Mouse (Mus musculus) cerebellum, postnatal 25 days (tissue): ENCODE results near the gene Katna1.
A peak's percentile ranks its signal among the peaks of the same experiment; 100 is the strongest.

Source experiments
- DNase-seq, 2 experiments: peaks; one replicate each; pipeline ENCODE4 v3.0.0; 2021; ENCODE audit warnings: mixed read lengths in 2 of 2

The Katna1 gene

DNA sequence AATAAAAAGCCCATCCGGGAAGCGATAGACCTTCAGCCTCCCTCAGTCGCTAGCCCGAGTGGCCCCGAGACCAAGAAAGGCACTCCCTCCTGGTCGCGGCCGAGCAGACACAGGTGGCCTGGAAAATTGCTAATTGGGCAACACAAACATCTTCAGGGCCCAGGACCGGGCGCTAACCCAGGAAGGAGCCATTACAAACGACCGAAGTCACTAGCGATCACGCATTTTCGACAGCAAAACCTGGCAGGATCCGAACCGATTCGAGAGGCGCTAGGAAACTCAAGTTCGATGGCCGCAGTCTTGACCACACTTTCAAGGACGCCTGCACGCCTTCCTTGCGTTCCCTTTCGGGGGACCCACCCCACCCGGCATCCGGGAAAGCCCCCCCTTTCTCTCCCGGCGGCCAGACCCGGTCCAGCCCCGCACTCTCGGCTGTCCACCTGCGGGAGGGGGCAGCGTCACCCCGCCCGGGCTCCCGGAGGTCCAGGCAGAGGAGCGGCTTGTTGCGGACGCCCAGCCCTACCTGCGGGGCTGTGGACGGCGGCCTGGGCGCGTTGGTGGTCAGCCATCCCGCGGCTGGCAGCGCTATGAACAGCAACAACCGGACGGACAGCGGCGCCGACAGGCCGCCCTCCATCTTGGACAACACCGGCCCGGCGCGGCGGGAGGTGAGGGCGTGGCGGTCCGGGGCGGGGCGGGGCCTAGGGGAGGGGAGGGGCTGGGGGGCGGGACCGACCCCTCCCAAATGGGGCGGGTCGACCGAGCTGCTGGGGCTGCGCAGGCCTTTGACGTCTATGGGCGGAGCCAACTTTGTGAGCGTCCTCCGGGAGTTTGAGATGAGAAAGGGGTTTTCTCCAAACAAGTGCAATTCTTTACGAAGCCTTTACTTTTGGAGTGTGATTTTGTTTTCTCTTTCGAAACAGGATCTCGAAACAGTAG lies 54.7 kb downstream of the Katna1 start:
- peak; percentile 88 to 95 for DNase-seq

DNA sequence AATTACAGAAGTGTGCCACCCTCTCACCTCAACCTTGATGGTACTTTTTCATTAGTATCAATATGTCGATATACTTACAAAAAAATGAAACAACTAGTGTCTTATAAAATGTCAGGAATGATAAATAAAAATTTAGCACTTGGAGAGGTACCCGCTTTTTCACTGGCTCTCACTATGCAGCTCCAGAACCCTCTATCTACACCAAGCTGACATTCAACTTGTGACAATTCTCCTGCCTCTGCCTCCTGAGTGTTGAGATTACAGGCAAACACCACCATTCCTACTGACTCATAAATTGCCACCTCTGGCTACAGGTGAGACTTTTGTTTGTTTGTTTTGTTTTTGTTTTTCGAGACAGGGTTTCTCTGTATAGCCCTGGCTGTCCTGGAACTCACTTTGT lies 55.4 kb downstream of the Katna1 start:
- no peak for DNase-seq

DNA sequence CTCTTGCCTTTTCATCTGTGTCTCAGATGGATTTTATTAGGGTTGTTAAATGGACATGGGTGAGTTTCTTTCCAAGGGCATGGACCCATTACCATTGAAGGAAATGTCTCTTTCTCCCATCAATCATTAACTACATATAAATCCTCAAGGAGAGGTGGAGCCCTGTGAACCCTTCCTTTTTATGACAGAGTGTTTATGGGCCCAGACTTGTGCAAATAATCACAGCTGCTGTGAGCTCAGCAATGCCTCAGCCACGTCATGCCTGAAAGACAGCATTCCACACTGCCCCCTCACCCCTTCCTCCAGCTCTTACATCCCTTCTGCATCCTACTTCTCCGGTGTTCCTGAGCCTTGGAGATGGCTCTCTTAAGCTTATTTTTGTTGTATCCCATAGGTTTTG lies 61.5 kb downstream of the Katna1 start:
- DNase-seq: no peak

DNA sequence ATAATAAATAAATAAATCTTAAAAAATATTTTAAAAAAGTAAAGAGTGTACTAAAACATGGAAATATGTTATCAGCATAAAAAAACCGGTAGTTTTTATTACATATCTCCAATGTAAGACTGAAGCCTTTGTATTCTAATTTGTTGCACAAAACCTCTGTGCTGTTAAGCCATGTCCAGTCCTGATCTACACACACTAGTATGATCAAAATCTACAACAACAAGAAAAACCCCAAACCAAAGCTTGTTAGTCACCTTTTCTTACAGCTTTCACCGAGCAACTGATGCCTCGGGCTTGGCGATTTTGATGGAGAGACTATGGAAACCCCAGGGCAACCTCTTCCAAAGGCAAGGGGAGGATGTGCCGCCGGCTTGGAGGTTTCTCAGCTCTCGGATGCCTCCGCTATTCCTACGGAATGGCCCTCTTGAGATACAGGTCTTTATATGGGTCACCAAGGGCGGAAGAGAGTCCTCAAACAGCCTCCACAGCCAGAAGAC lies 66.5 kb downstream of the Katna1 start:
- no peak for DNase-seq

DNA sequence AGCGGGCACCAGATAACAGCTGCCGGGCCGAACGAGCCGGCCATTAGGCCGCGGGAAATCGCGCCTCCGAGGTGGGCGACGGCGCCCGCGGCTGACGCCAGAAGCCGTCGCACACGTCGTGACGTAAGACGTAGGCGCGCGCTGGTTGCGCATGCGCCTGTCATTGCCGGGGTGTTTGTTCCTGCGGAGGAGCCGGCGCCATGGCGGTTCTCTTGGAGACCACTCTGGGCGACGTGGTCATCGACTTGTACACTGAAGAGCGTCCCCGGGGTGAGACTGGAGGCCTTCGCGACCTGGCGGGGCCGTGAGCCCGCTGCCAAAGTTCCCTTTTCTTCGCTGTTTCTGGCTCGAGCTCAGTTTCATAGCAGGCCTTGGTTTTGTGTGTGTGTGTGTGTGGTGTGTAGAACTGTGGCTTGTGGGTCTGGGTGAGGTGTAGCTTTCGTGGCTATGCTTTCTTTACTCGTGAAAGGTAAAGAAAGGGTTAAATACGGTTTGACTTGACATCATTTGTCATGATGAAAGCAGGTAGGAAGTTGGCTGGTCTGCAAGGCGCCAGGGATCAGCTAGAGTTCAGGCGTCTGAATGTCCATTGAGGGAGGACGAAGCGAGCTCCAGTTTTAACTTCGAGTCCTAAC lies 67.1 kb downstream of the Katna1 start, which contains the start of the genes Ginm1 and Ppil4:
Ginm1 (minus strand) TSS at position 74 of the 635 bp plus-strand sequence.
Ppil4 (plus strand) TSS at position 141 of the 635 bp plus-strand sequence.
- peak; percentile 94 to 96 for DNase-seq

DNA sequence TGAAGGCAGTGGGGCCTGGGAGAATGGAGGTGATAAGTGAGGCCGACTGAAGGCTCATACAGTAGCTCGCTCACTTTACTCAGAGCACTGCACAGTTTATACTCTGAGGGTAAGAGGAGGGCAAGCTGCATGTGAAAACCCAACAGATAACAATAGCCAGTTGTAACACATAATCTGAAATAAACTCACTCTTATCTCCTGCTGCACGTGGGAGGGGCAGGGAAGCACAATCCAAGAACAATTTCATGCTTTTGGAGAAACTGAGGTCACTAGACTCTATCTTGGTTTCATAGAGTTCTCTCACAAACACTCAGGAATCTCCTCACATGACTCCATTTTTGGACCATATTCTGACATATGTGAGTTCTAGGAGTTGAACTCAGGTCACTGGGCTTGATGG lies 75.5 kb downstream of the Katna1 start:
- no peak for DNase-seq

DNA sequence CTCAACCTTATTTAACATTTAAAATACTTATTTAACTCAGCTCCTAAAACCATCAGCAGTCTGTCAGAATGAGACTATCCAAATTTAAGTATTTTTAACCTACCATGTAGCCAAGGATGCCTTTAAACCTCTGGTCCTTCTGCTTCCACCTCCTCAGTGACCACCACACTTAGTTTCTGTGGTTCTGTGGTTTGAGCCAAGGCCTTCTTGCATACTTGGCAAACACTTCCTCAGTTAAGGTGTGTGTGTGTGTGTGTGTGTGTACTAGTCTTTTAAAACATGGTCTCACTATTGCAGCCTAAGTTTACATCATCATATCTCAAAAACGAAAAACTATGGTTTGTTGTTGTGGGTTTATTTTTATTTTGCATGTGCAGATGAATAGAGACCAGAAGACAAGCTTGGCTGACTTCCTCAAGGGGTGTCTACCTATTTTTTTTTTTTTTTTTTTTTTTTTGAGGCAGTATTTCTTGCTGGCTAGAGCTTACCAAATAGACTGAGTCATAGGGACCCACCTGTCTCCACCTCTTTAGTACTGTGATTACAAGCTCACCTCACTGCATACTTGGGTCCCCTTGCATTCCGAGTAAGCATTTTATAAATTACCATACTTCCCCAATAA lies 76.8 kb downstream of the Katna1 start:
- no peak for DNase-seq

DNA sequence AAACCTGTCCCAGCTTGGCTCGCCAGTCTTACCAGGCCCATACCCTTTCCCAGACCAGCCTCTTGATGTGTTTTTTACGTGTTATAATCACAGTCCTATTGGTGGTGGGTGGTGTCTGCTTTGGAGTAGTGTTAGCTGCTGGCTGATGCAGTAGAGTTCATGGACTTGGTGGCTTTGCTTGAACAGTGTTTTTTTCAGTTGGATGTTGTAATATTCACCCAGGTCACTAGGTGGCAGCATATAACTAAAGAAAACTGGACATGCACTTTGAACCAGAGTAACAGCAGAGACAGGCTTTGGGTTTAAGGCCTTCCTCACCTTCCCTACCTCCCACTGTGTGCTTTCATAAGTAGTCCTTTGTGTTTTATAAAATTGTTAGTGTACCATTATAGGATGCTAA lies 84.1 kb downstream of the Katna1 start:
- peak; percentile 41 to 56 for DNase-seq
